Mouse (Mus musculus) C2C12 (cell line): ENCODE measurements at regions not wholly inside any gene's neighbourhood (a gene's known extent, or its start where the extent isn't known, plus 50 kb on each side); places are given as distances from the start of the nearest gene placed in this dataset.

Experiments used
- MYOD1 ChIP-seq: IDR thresholded peaks from one replicate; pipeline ENCODE4 v1.6.1; 2011; ENCODE audit warnings: low read depth; ENCODE audit not compliant: control insufficient read depth, insufficient read length
- MYOG ChIP-seq: IDR thresholded peaks from one replicate; pipeline ENCODE4 v1.6.1; 2011; ENCODE audit not compliant: control insufficient read depth, insufficient read length; ENCODE audit errors: extremely low read depth
- USF1 ChIP-seq: IDR thresholded peaks from one replicate; pipeline ENCODE4 v1.6.1; 2011; ENCODE audit warnings: low read depth, mild to moderate bottlenecking, control low read depth, moderate library complexity

DNA sequence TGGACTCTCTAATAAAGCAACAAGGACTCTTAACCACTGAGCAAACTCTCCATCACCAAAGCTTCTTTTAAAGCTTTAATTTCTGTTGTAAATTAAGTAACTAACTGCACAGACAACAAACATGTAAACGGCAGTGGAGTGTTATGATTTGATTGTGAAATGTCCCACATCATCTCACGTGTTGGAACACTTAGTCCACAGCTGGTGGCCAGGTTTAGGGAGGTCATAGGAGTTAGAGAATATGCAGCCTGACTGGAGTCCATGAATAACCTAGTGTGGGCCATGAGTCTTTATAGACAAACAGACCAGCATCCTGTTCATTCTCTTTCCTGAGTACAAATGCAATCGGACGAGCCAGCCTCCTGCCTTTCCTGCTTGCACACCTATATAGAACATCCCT, 527.3 kb upstream of the N6amt1 start:
- TF ChIP-seq MYOG (no peak), MYOD1 (no peak), USF1 (no peak)
